In genomic region chr4:148273229-148273628, GRCm38 (mm10) we compare ENCODE assay signal across 30 mouse cellular contexts. TPM values are rescaled to one million over a fixed set of nuclear protein-coding genes. Genes with fewer than 3 reads are reported as not detected.
DNase-seq lines count a peak whose midpoint lies in the region; ATAC-seq lines count a peak whose summit lies in the region.
"Had no signal": no experiment of that assay in that cellular context is flagged by ENCODE, and none has a peak within 500 bp of the region (broad histone marks: within the 10 kb centered on the region; RNA-seq: fewer than 3 reads in every experiment).

No protein-coding gene starts in this region.

- WGBS in forebrain, embryonic 16.5 days, result 5% methylated on average over 2 of the region's 2 CpGs
- WGBS in forebrain, embryonic 10.5 days, result 8% methylated on average over 2 of the region's 2 CpGs
- WGBS in neural tube, embryonic 11.5 days, result 19% methylated on average over 2 of the region's 2 CpGs
- 7% methylated on average over 2 of the region's 2 CpGs for WGBS in neural tube, embryonic 15.5 days
- WGBS in midbrain, embryonic 15.5 days, result 2% methylated on average over 2 of the region's 2 CpGs

- peaks cover 7% of the 10 kb centered on the region for H3K36me3 ChIP-seq in forebrain, embryonic 16.5 days (ENCODE audit: control insufficient read depth, insufficient read depth)
- no peaks in the 10 kb centered on the region for H3K36me3 ChIP-seq in forebrain, embryonic 10.5 days (replicated peaks)
- peaks cover 4% of the 10 kb centered on the region; the same call in 1 of the 2 replicates for H3K36me3 ChIP-seq in neural tube, embryonic 11.5 days (ENCODE audit: control insufficient read depth, insufficient read depth, low read length)
- peaks cover 29% of the 10 kb centered on the region for H3K36me3 ChIP-seq in neural tube, embryonic 15.5 days
- peaks cover 11% of the 10 kb centered on the region; the same call in 1 of the 2 replicates for H3K36me3 ChIP-seq in midbrain, embryonic 15.5 days (replicated peaks)
- H3K36me3 ChIP-seq: kidney, embryonic 15.5 days; limb, embryonic 12.5 days; liver, embryonic 15.5 days had no signal

- H3K4me3 ChIP-seq in forebrain, embryonic 16.5 days (replicated peaks; ENCODE audit: low read length), result no peak overlapping the region
- no peak overlapping the region for H3K4me3 ChIP-seq in forebrain, embryonic 10.5 days
- H3K4me3 ChIP-seq in neural tube, embryonic 11.5 days (ENCODE audit: low read depth, low read length), result no peak overlapping the region
- H3K4me3 ChIP-seq in neural tube, embryonic 15.5 days (replicated peaks), result no peak overlapping the region
- H3K4me3 ChIP-seq in midbrain, embryonic 15.5 days, result no peak overlapping the region
- H3K4me3 ChIP-seq: erythroblast, embryonic 14.5 days; gastrocnemius, adult 2 months; hindbrain, embryonic 15.5 days; kidney, embryonic 15.5 days; limb, embryonic 12.5 days; liver, embryonic 15.5 days had no signal

- peak; percentile 21; the same call in 1 of the 2 replicates for ATAC-seq in forebrain, embryonic 16.5 days
- ATAC-seq in neural tube, embryonic 11.5 days (ENCODE audit: insufficient read depth, low FRiP score, low TSS enrichment), result 0 out of 2 replicates have a peak, but pooled peaks have one; percentile 18
- ATAC-seq in neural tube, embryonic 15.5 days (ENCODE audit: low FRiP score), result no peak
- ATAC-seq in midbrain, embryonic 15.5 days (replicated peaks), result peak; percentile 29; the same call in 1 of the 2 replicates
- ATAC-seq: Patski had no signal

- no peak overlapping the region for H3K4me2 ChIP-seq in forebrain, embryonic 16.5 days (ENCODE audit: low read length)
- H3K4me2 ChIP-seq in neural tube, embryonic 11.5 days (ENCODE audit: low read depth), result no peak overlapping the region
- no peak overlapping the region for H3K4me2 ChIP-seq in neural tube, embryonic 15.5 days
- no peak overlapping the region for H3K4me2 ChIP-seq in midbrain, embryonic 15.5 days
- H3K4me2 ChIP-seq: heart, embryonic 11.5 days; hindbrain, embryonic 15.5 days; kidney, embryonic 15.5 days; limb, embryonic 12.5 days; liver, embryonic 15.5 days; lung, embryonic 14.5 days had no signal

- no peaks in the 10 kb centered on the region for H3K9me3 ChIP-seq in forebrain, embryonic 16.5 days (ENCODE audit: control insufficient read depth, low read length)
- H3K9me3 ChIP-seq in forebrain, embryonic 10.5 days, result no peaks in the 10 kb centered on the region
- H3K9me3 ChIP-seq in neural tube, embryonic 11.5 days (ENCODE audit: control insufficient read depth, low read length), result no peaks in the 10 kb centered on the region
- H3K9me3 ChIP-seq in neural tube, embryonic 15.5 days (replicated peaks), result no peaks in the 10 kb centered on the region
- H3K9me3 ChIP-seq in midbrain, embryonic 15.5 days, result no peaks in the 10 kb centered on the region
- H3K9me3 ChIP-seq: hindbrain, embryonic 15.5 days; kidney, embryonic 15.5 days; limb, embryonic 12.5 days; liver, embryonic 15.5 days had no signal

- H3K27ac ChIP-seq in forebrain, embryonic 16.5 days (ENCODE audit: low read length), result no peak overlapping the region
- H3K27ac ChIP-seq in forebrain, embryonic 10.5 days, result no peak overlapping the region
- H3K27ac ChIP-seq in neural tube, embryonic 11.5 days (ENCODE audit: low read depth, low read length), result no peak overlapping the region
- no peak overlapping the region for H3K27ac ChIP-seq in neural tube, embryonic 15.5 days (replicated peaks)
- no peak overlapping the region for H3K27ac ChIP-seq in midbrain, embryonic 15.5 days
- H3K27ac ChIP-seq: gastrocnemius, adult 2 months; hindbrain, embryonic 15.5 days; kidney, embryonic 15.5 days; limb, embryonic 12.5 days; liver, embryonic 15.5 days; stomach, postnatal 0 days had no signal

- peaks cover 38% of the 10 kb centered on the region for H3K4me1 ChIP-seq in forebrain, embryonic 16.5 days (replicated peaks; ENCODE audit: control insufficient read depth, insufficient read depth, low read length)
- H3K4me1 ChIP-seq in forebrain, embryonic 10.5 days, result peaks cover 25% of the 10 kb centered on the region
- H3K4me1 ChIP-seq in neural tube, embryonic 11.5 days (ENCODE audit: control insufficient read depth, insufficient read depth, low read length), result peaks cover 12% of the 10 kb centered on the region
- H3K4me1 ChIP-seq in neural tube, embryonic 15.5 days, result peaks cover 51% of the 10 kb centered on the region
- peaks cover 27% of the 10 kb centered on the region for H3K4me1 ChIP-seq in midbrain, embryonic 15.5 days
- H3K4me1 ChIP-seq: limb, embryonic 12.5 days; liver, embryonic 15.5 days had no signal

- no peak overlapping the region for H3K9ac ChIP-seq in forebrain, embryonic 16.5 days (replicated peaks; ENCODE audit: low read depth, low read length)
- H3K9ac ChIP-seq in neural tube, embryonic 11.5 days (ENCODE audit: low read length), result no peak overlapping the region
- H3K9ac ChIP-seq in neural tube, embryonic 15.5 days (replicated peaks), result no peak overlapping the region
- no peak overlapping the region for H3K9ac ChIP-seq in midbrain, embryonic 15.5 days
- H3K9ac ChIP-seq: hindbrain, embryonic 15.5 days; kidney, embryonic 15.5 days; limb, embryonic 12.5 days; liver, embryonic 15.5 days; lung, embryonic 14.5 days had no signal

- no peak for DNase-seq in forebrain, embryonic 10.5 days (ENCODE audit: extremely low spot score, low spot score)
- no peak for DNase-seq in neural tube, embryonic 11.5 days (ENCODE audit: low spot score)
- DNase-seq in frontal cortex, adult 2 months (ENCODE audit: extremely low spot score in 1 of 2, low spot score in 1 of 2), result no peak
- DNase-seq in cerebellum, postnatal 25 days, result no peak
- DNase-seq: adrenal gland, postnatal 14 days; cerebellum, adult 18-20 months; cerebellum, postnatal 10 days; gastrocnemius, adult 2 months; gastrocnemius, postnatal 36 days; heart, adult 18-20 months; heart, postnatal 36 days; kidney, adult 18-20 months; kidney, postnatal 25 days; lung, embryonic 14.5 days; lung, postnatal 14 days; right cerebral cortex, postnatal 4 days; thymus, adult 18-20 months; thymus, postnatal 36 days had no signal

- peaks cover 9% of the 10 kb centered on the region; the same call in 1 of the 2 replicates for H3K27me3 ChIP-seq in forebrain, embryonic 16.5 days (replicated peaks; ENCODE audit: control insufficient read depth, insufficient read depth, low read length)
- peaks cover 74% of the 10 kb centered on the region for H3K27me3 ChIP-seq in forebrain, embryonic 10.5 days (ENCODE audit: poor library complexity, severe bottlenecking)
- peaks cover 17% of the 10 kb centered on the region for H3K27me3 ChIP-seq in neural tube, embryonic 11.5 days (ENCODE audit: control insufficient read depth, insufficient read depth, low read length)
- H3K27me3 ChIP-seq in neural tube, embryonic 15.5 days (replicated peaks), result 0 out of 2 replicates have a peak, but pooled peaks cover 3% of the 10 kb centered on the region
- peaks cover 3% of the 10 kb centered on the region; the same call in 1 of the 2 replicates for H3K27me3 ChIP-seq in midbrain, embryonic 15.5 days (replicated peaks)

RNA-seq across cellular contexts. Expression of gene Disp3, which starts 14.5 kb away (rescaled TPM):
- polyA plus RNA-seq in forebrain, embryonic 16.5 days (2015; fragmentation: Nextera tagmentation; extraction: Ambion mirVana), result 11.8 and 12.2 TPM in 2 replicates
- polyA plus RNA-seq in forebrain, embryonic 10.5 days (2016; fragmentation: Nextera tagmentation; extraction: Ambion mirVana), result 1.2 and 2.1 TPM in 2 replicates
- polyA plus RNA-seq in neural tube, embryonic 11.5 days (2014; fragmentation: Nextera tagmentation; extraction: Ambion mirVana), result 13.1 and 14.2 TPM in 2 replicates
- polyA plus RNA-seq in neural tube, embryonic 15.5 days (2015; fragmentation: Nextera tagmentation; extraction: Ambion mirVana), result 13.0 and 15.6 TPM in 2 replicates
- polyA plus RNA-seq in midbrain, embryonic 15.5 days (2015; fragmentation: Nextera tagmentation; extraction: Ambion mirVana), result 12.5 and 13.6 TPM in 2 replicates
- polyA plus RNA-seq in frontal cortex, adult 2 months (2012; rRNA removed), result 24.0 and 27.9 TPM in 2 replicates
- polyA plus RNA-seq: erythroblast, embryonic 14.5 days; heart, embryonic 11.5 days; liver, adult 2 months; liver, embryonic 15.5 days had no signal
